Mouse (Mus musculus) left cerebral cortex, postnatal 25 days (tissue): ENCODE measurements at regions not wholly inside any gene's neighbourhood (a gene's known extent, or its start where the extent isn't known, plus 50 kb on each side); places are given as distances from the start of the nearest gene placed in this dataset.
A peak's percentile ranks its signal among the peaks of the same experiment; 100 is the strongest.

Source experiments
- DNase-seq, 2 experiments: peaks; one replicate each; pipeline ENCODE4 v3.0.0; 2022; ENCODE audit warnings: low spot score in 2 of 2, mixed read lengths in 1 of 2
- intact Hi-C: fragments of 180-260 bp; cut with DNase I; formaldehyde crosslinking; loops from one replicate; pipeline ENCODE4 v1.15.1; 2025

DNA sequence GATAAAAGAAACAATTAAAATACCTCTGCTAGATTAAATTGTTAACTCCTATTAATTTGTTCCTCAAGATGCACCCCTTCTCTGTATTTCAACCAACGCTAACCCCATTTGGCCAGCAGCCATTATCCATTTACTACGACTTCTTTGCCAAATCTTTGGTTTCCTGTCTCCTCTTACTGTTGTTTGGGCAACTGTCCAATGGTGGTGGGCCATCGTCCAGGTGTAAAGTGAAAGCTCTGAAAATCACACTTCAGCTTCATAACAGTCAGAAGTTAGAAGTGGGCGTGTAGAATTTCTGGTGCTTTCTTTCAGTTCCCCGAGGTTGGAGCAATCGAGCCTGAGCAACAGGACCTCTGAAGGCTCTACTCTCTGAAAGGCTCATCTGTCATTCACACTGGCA lies 66.8 kb upstream of the Zbtb20 start:
- no peak for DNase-seq

GRCm38 (mm10) chr16:42807536-42807935 lies 68.1 kb upstream of the Zbtb20 start:
- intact Hi-C loops = no loop called here
- no peak for DNase-seq

More for the DNA sequence above, 66.8 kb upstream of the Zbtb20 start:
- intact Hi-C loops = no loop called here

- no peak for DNase-seq
- intact Hi-C loops = no loop called here
Observed at GRCm38 (mm10) chr16:42803609-42804008, 72.1 kb upstream of the Zbtb20 start.

GRCm38 (mm10) chr16:42792571-42792970 lies 83.1 kb upstream of the Zbtb20 start:
- intact Hi-C loops = no loop called here

DNA sequence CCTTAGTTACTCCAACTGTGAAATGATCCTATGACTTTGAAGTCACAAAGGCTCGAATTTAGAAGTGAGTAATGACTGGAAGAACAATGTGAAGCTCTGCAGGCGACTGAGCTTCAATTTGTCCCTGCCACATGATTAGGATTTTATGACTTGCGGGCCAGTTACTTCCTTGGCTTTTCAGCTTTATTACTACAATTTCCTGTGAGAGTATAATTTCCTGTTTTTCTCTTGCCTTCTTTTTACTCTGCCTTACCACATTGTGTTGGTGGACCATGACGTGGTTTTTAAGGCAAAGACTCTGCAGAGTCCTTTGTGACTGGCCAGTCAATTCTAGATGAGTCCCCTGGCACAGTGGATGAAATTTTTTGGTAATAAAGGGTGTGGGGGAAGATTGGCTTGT lies 91.0 kb upstream of the Zbtb20 start:
- intact Hi-C loops = loop anchor here (10.0 kb wide), 1 partner anchor 440 kb away; the partner anchor contains the start of gene Gap43
- no peak for DNase-seq

More at GRCm38 (mm10) chr16:42792571-42792970, 83.1 kb upstream of the Zbtb20 start:
- DNase-seq = no peak

- no peak for DNase-seq
- intact Hi-C loops = loop anchor here (10.0 kb wide), 1 partner anchor 439 kb away; the partner anchor contains the start of gene Gap43
Observed at GRCm38 (mm10) chr16:42784031-42784430, 91.7 kb upstream of the Zbtb20 start.

DNA sequence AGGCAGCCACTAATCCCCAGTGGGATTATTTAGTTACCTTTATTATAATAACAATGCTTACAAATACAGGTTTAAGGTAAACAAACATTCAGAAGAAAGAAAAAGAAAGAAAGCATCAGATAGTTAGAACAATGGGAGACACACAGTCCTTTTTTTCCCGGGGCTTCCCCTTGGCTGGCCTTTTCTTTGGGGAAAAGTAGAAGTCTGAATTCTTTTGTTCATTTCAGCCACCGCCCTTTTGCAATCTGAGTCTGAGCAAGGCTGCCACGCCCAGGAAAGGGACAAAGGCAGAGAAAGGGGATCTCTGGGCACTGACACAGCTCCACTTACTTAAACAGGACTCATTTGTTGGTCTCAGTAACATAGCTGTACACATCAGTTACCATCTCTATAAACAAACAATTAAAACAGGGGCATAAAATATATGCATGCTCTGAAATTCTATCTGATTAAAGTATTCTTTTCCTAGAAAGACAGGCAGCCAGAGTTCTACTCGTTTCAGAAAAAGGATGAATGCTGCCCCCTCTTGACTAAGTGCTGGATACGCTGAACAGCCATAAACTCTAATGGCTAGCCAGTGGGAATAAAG lies 93.5 kb upstream of the Zbtb20 start:
- intact Hi-C loops = loop anchor here (2.0 to 10.0 kb wide), 3 partner anchors 437 to 591 kb away; partner anchors contain the start of gene Gap43
- DNase-seq = peak; percentile 54 to 78

- intact Hi-C loops = loop anchor here (2.0 to 10.0 kb wide), 3 partner anchors 437 to 591 kb away; partner anchors contain the start of gene Gap43
- DNase-seq = no peak
Observed at GRCm38 (mm10) chr16:42781096-42782071, 94.3 kb upstream of the Zbtb20 start.

GRCm38 (mm10) chr16:42779957-42780356 lies 95.7 kb upstream of the Zbtb20 start:
- DNase-seq = no peak
- intact Hi-C loops = loop anchor here (10.0 kb wide), 1 partner anchor 435 kb away; the partner anchor contains the start of gene Gap43

- intact Hi-C loops = no loop called here
- DNase-seq = no peak
Observed at GRCm38 (mm10) chr16:42772640-42773039, 103.0 kb upstream of the Zbtb20 start.

GRCm38 (mm10) chr16:42770199-42770598 lies 105.5 kb upstream of the Zbtb20 start:
- DNase-seq = no peak
- intact Hi-C loops = no loop called here

DNA sequence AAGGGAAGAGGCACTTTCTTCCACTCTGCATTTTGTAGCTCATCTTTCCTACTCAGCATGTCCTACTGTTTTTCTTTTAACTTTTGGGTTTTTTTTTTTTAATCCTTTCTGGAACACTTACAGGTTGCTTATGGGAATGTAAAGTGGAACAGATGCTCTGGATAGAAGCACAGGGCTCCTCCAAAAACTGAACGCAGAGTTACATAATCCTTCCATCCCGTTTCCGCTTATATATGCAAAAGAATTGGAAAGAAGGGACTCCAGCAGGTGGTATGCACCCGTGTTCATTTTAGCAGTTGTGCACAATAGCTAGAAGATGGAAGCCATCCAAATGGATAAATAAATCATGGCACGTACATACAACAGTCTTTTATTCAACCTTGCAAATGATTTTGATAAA lies 127.0 kb upstream of the Zbtb20 start:
- peak; percentile 31 to 86 for DNase-seq
- intact Hi-C loops = loop anchor here (1.0 kb wide), 1 partner anchor 140 kb away; no protein-coding TSS in a partner anchor

GRCm38 (mm10) chr16:42745943-42746675 lies 129.6 kb upstream of the Zbtb20 start:
- intact Hi-C loops = loop anchor here (1.0 kb wide), 1 partner anchor 44 kb away; no protein-coding TSS in a partner anchor
- peak; percentile 22 to 77 for DNase-seq

- intact Hi-C loops = no loop called here
- no peak for DNase-seq
Observed at GRCm38 (mm10) chr16:42743538-42743937, 132.1 kb upstream of the Zbtb20 start.

- intact Hi-C loops = no loop called here
- peak in 1 of 2 experiments; percentile 46 for DNase-seq
Observed at GRCm38 (mm10) chr16:42743120-42743519, 132.6 kb upstream of the Zbtb20 start.

DNA sequence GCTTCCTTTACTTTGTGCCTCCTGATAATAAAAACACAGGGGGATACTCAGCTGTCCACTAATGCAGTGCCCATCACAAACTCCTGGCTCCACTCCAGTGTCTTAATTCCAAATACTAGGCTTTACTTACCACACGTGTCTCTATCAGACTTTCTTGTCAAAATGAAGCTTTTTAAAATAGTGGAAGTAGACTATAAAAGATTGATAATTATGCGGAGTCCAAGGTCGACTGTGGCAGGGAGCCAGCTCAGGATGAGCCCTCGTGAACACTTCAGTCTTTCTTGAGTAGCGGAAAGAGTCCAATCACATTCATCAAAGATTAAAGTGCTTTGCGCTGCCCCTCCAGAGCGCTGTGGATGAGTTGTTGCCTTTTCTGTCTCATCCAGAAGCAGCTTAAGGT lies 147.9 kb upstream of the Zbtb20 start:
- DNase-seq = no peak
- intact Hi-C loops = no loop called here

GRCm38 (mm10) chr16:42719915-42720314 lies 155.8 kb upstream of the Zbtb20 start:
- intact Hi-C loops = no loop called here
- no peak for DNase-seq

- intact Hi-C loops = no loop called here
- peak; percentile 14 to 36 for DNase-seq
Observed at GRCm38 (mm10) chr16:42718452-42718851, 157.2 kb upstream of the Zbtb20 start.

GRCm38 (mm10) chr16:42717828-42718412 lies 157.8 kb upstream of the Zbtb20 start:
- DNase-seq = peak; percentile 65 to 91
- intact Hi-C loops = no loop called here
